25 mouse cellular contexts compared by ENCODE assay signal in genomic region chr3:83376834-83377233, GRCm38 (mm10).
"Had no signal": no experiment of that assay in that cellular context is flagged by ENCODE, and none has a peak within 500 bp of the region (broad histone marks: within the 10 kb centered on the region; RNA-seq: fewer than 3 reads in every experiment).

No protein-coding gene starts in this region.

- H3K36me3 ChIP-seq: embryonic facial prominence, embryonic 10.5 days; embryonic facial prominence, embryonic 12.5 days; embryonic facial prominence, embryonic 13.5 days; embryonic facial prominence, embryonic 15.5 days; forebrain, embryonic 10.5 days; forebrain, embryonic 12.5 days; forebrain, embryonic 15.5 days; heart, embryonic 10.5 days had no signal

- H3K27ac ChIP-seq: embryonic facial prominence, embryonic 10.5 days; embryonic facial prominence, embryonic 12.5 days; embryonic facial prominence, embryonic 13.5 days; embryonic facial prominence, embryonic 15.5 days; forebrain, embryonic 10.5 days; forebrain, embryonic 12.5 days; forebrain, embryonic 13.5 days; forebrain, embryonic 15.5 days; gastrocnemius, adult 2 months; heart, adult 2 months; heart, embryonic 10.5 days had no signal

- DNase-seq: cerebellum, adult 9-11 months; cerebellum, postnatal 10 days; cerebellum, postnatal 14 days; cerebellum, postnatal 25 days; cerebellum, postnatal 36 days; embryo, embryonic 11 days; forebrain, postnatal 0 days; gastrocnemius, adult 2 months; gastrocnemius, postnatal 10 days; gastrocnemius, postnatal 14 days; gastrocnemius, postnatal 25 days; gastrocnemius, postnatal 36 days; heart, adult 11 months; heart, adult 18-20 months; heart, adult 2 months had no signal

- H3K4me2 ChIP-seq: embryonic facial prominence, embryonic 12.5 days; embryonic facial prominence, embryonic 13.5 days; embryonic facial prominence, embryonic 15.5 days; forebrain, embryonic 12.5 days; forebrain, embryonic 13.5 days; forebrain, embryonic 15.5 days had no signal

- H3K9ac ChIP-seq: embryonic facial prominence, embryonic 12.5 days; embryonic facial prominence, embryonic 13.5 days; embryonic facial prominence, embryonic 15.5 days; forebrain, embryonic 12.5 days; forebrain, embryonic 13.5 days; forebrain, embryonic 15.5 days; forebrain, postnatal 0 days had no signal

- H3K4me1 ChIP-seq: embryonic facial prominence, embryonic 10.5 days; embryonic facial prominence, embryonic 12.5 days; embryonic facial prominence, embryonic 13.5 days; embryonic facial prominence, embryonic 15.5 days; forebrain, embryonic 10.5 days; forebrain, embryonic 12.5 days; forebrain, embryonic 13.5 days; forebrain, embryonic 15.5 days; heart, embryonic 10.5 days had no signal

- H3K4me3 ChIP-seq: embryonic facial prominence, embryonic 10.5 days; embryonic facial prominence, embryonic 12.5 days; embryonic facial prominence, embryonic 13.5 days; embryonic facial prominence, embryonic 15.5 days; erythroblast, embryonic 14.5 days; forebrain, embryonic 10.5 days; forebrain, embryonic 12.5 days; forebrain, embryonic 13.5 days; forebrain, embryonic 15.5 days; gastrocnemius, adult 2 months; heart, adult 2 months; heart, embryonic 10.5 days had no signal

- H3K9me3 ChIP-seq: embryonic facial prominence, embryonic 10.5 days; embryonic facial prominence, embryonic 12.5 days; embryonic facial prominence, embryonic 13.5 days; embryonic facial prominence, embryonic 15.5 days; forebrain, embryonic 10.5 days; forebrain, embryonic 12.5 days; forebrain, embryonic 13.5 days; forebrain, embryonic 15.5 days had no signal

- H3K27me3 ChIP-seq: embryonic facial prominence, embryonic 12.5 days; embryonic facial prominence, embryonic 13.5 days; embryonic facial prominence, embryonic 15.5 days; forebrain, embryonic 12.5 days; forebrain, embryonic 13.5 days; forebrain, embryonic 15.5 days had no signal
